In genomic region chr14:83088713-83089112, GRCm38 (mm10) we compare ENCODE assay signal across 16 mouse cellular contexts.
DNase-seq lines count a peak whose midpoint lies in the region.
"Had no signal": no experiment of that assay in that cellular context is flagged by ENCODE, and none has a peak within 500 bp of the region (broad histone marks: within the 10 kb centered on the region; RNA-seq: fewer than 3 reads in every experiment).

No protein-coding gene starts in this region.

- DNase-seq in cerebellum, postnatal 14 days: peak; percentile 9 to 33
- no peak for DNase-seq in cerebellum, adult 8-10 months
- DNase-seq in heart, postnatal 4 days: peak; percentile 10
- no peak for DNase-seq in heart, adult 9 months (ENCODE audit: low spot score in 2 of 2)
- DNase-seq in right cerebral cortex, postnatal 14 days: peak; percentile 8
- no peak for DNase-seq in right cerebral cortex, postnatal 36 days (ENCODE audit: low spot score in 2 of 2)
- no peak for DNase-seq in spleen, postnatal 14 days (ENCODE audit: low spot score in 2 of 2)
- DNase-seq: adrenal gland, adult 8-10 months; cerebellum, adult 2 months; heart, postnatal 14 days; kidney, adult 11 months; kidney, postnatal 4 days; liver, embryonic 13.5 days; lung, adult 2 months; thymus, adult 2 months; thymus, postnatal 4 days had no signal

Comparison
In these comparisons a context has a peak if more than half of its experiments do, and no peak if none do; other contexts are left out.
1. DNase-seq: peak in cerebellum, postnatal 14 days (2 of 2), heart, postnatal 4 days (single experiment) and right cerebral cortex, postnatal 14 days (single experiment); none in cerebellum, adult 8-10 months (single experiment), heart, adult 9 months (0 of 2), right cerebral cortex, postnatal 36 days (0 of 2) and spleen, postnatal 14 days (0 of 2).